Mouse (Mus musculus): ENCODE results near the gene Gale. TPM values are rescaled to one million over a fixed set of nuclear protein-coding genes. Genes with fewer than 3 reads are reported as not detected.

Gene Gale
- polyA plus RNA-seq, 1 experiment from 2014 or later = 30.2 TPM

- H3K4me2 ChIP-seq = no peak overlapping the region
Observed at GRCm38 (mm10) chr4:135925341-135925740, 38.2 kb upstream of the Gale start.

GRCm38 (mm10) chr4:135926195-135926808 lies 37.2 kb upstream of the Gale start:
- no peak overlapping the region for H3K9ac ChIP-seq (ENCODE audit: low read depth, low read length)
- no peaks in the 10 kb centered on the region for H3K27me3 ChIP-seq (ENCODE audit: control insufficient read depth, insufficient read depth, low read length)
- no peaks in the 10 kb centered on the region for H3K9me3 ChIP-seq (replicated peaks; ENCODE audit: control insufficient read depth, low read length)
- H3K27ac ChIP-seq (ENCODE audit: low read depth, low read length) = no peak overlapping the region
- 72% methylated on average over 10 of the region's 10 CpGs for WGBS (ENCODE audit: insufficient replicate concordance)
- no peak for ATAC-seq (replicated peaks; ENCODE audit: insufficient number of reproducible peaks, low FRiP score, low TSS enrichment)
- no peaks in the 10 kb centered on the region for H3K36me3 ChIP-seq (ENCODE audit: control insufficient read depth, insufficient read depth, low read length)
- peaks cover 8% of the 10 kb centered on the region; the same call in 1 of the 2 replicates for H3K4me1 ChIP-seq (ENCODE audit: control insufficient read depth, insufficient read depth, low read length)
- no peak overlapping the region for H3K4me2 ChIP-seq
- H3K4me3 ChIP-seq (ENCODE audit: low read depth, low read length) = no peak overlapping the region

More at GRCm38 (mm10) chr4:135925341-135925740, 38.2 kb upstream of the Gale start:
- H3K4me1 ChIP-seq (ENCODE audit: control insufficient read depth, insufficient read depth, low read length) = peaks cover 8% of the 10 kb centered on the region; the same call in 1 of the 2 replicates
- H3K36me3 ChIP-seq (ENCODE audit: control insufficient read depth, insufficient read depth, low read length) = no peaks in the 10 kb centered on the region
- no peak for ATAC-seq (replicated peaks; ENCODE audit: insufficient number of reproducible peaks, low FRiP score, low TSS enrichment)
- no peak overlapping the region for H3K9ac ChIP-seq (ENCODE audit: low read depth, low read length)
- H3K4me3 ChIP-seq (ENCODE audit: low read depth, low read length) = no peak overlapping the region
- H3K9me3 ChIP-seq (replicated peaks; ENCODE audit: control insufficient read depth, low read length) = no peaks in the 10 kb centered on the region
- H3K27ac ChIP-seq (ENCODE audit: low read depth, low read length) = no peak overlapping the region
- H3K27me3 ChIP-seq (ENCODE audit: control insufficient read depth, insufficient read depth, low read length) = no peaks in the 10 kb centered on the region
- 69% methylated on average over 5 of the region's 5 CpGs for WGBS (ENCODE audit: insufficient replicate concordance)

GRCm38 (mm10) chr4:135926861-135927260 lies 36.7 kb upstream of the Gale start:
- H3K4me3 ChIP-seq (ENCODE audit: low read depth, low read length) = no peak overlapping the region
- H3K4me1 ChIP-seq (ENCODE audit: control insufficient read depth, insufficient read depth, low read length) = peaks cover 5% of the 10 kb centered on the region; the same call in 1 of the 2 replicates
- H3K27me3 ChIP-seq (ENCODE audit: control insufficient read depth, insufficient read depth, low read length) = no peaks in the 10 kb centered on the region
- H3K4me2 ChIP-seq = no peak overlapping the region
- H3K36me3 ChIP-seq (ENCODE audit: control insufficient read depth, insufficient read depth, low read length) = no peaks in the 10 kb centered on the region
- no peaks in the 10 kb centered on the region for H3K9me3 ChIP-seq (replicated peaks; ENCODE audit: control insufficient read depth, low read length)
- no peak overlapping the region for H3K9ac ChIP-seq (ENCODE audit: low read depth, low read length)
- ATAC-seq (replicated peaks; ENCODE audit: insufficient number of reproducible peaks, low FRiP score, low TSS enrichment) = no peak
- WGBS (ENCODE audit: insufficient replicate concordance) = 84% methylated on average over 3 of the region's 3 CpGs
- H3K27ac ChIP-seq (ENCODE audit: low read depth, low read length) = no peak overlapping the region

- Histone ChIP-seq H3K36me3 (ENCODE audit: control insufficient read depth, insufficient read depth, low read length) (no peaks in the 10 kb centered on the region), H3K9ac (ENCODE audit: low read depth, low read length) (no peak overlapping the region), H3K4me2 (no peak overlapping the region), H3K27ac (ENCODE audit: low read depth, low read length) (no peak overlapping the region), H3K4me3 (ENCODE audit: low read depth, low read length) (no peak overlapping the region), H3K27me3 (ENCODE audit: control insufficient read depth, insufficient read depth, low read length) (no peaks in the 10 kb centered on the region), H3K9me3 (replicated peaks; ENCODE audit: control insufficient read depth, low read length) (no peaks in the 10 kb centered on the region), H3K4me1 (ENCODE audit: control insufficient read depth, insufficient read depth, low read length) (peaks cover 2% of the 10 kb centered on the region; the same call in 1 of the 2 replicates)
- WGBS (ENCODE audit: insufficient replicate concordance) = 88% methylated on average over 9 of the region's 9 CpGs
- ATAC-seq (replicated peaks; ENCODE audit: insufficient number of reproducible peaks, low FRiP score, low TSS enrichment) = no peak
Observed at GRCm38 (mm10) chr4:135928376-135928775, 35.2 kb upstream of the Gale start.

- H3K4me2 ChIP-seq = no peak overlapping the region
- no peak for ATAC-seq (replicated peaks; ENCODE audit: insufficient number of reproducible peaks, low FRiP score, low TSS enrichment)
- 81% methylated on average over 5 of the region's 5 CpGs for WGBS (ENCODE audit: insufficient replicate concordance)
- H3K36me3 ChIP-seq (ENCODE audit: control insufficient read depth, insufficient read depth, low read length) = no peaks in the 10 kb centered on the region
- peaks cover 2% of the 10 kb centered on the region; the same call in 1 of the 2 replicates for H3K4me1 ChIP-seq (ENCODE audit: control insufficient read depth, insufficient read depth, low read length)
- no peaks in the 10 kb centered on the region for H3K9me3 ChIP-seq (replicated peaks; ENCODE audit: control insufficient read depth, low read length)
- H3K9ac ChIP-seq (ENCODE audit: low read depth, low read length) = no peak overlapping the region
- H3K27ac ChIP-seq (ENCODE audit: low read depth, low read length) = no peak overlapping the region
- H3K4me3 ChIP-seq (ENCODE audit: low read depth, low read length) = no peak overlapping the region
- no peaks in the 10 kb centered on the region for H3K27me3 ChIP-seq (ENCODE audit: control insufficient read depth, insufficient read depth, low read length)
Observed at GRCm38 (mm10) chr4:135929405-135929804, 34.1 kb upstream of the Gale start.

- Histone ChIP-seq H3K27ac (ENCODE audit: low read depth, low read length) (no peak overlapping the region), H3K4me1 (ENCODE audit: control insufficient read depth, insufficient read depth, low read length) (peaks cover 2% of the 10 kb centered on the region; the same call in 1 of the 2 replicates), H3K36me3 (ENCODE audit: control insufficient read depth, insufficient read depth, low read length) (no peaks in the 10 kb centered on the region), H3K9me3 (replicated peaks; ENCODE audit: control insufficient read depth, low read length) (no peaks in the 10 kb centered on the region), H3K27me3 (ENCODE audit: control insufficient read depth, insufficient read depth, low read length) (no peaks in the 10 kb centered on the region), H3K9ac (ENCODE audit: low read depth, low read length) (no peak overlapping the region), H3K4me2 (no peak overlapping the region), H3K4me3 (ENCODE audit: low read depth, low read length) (no peak overlapping the region)
- 86% methylated on average over 9 of the region's 9 CpGs for WGBS (ENCODE audit: insufficient replicate concordance)
- ATAC-seq (replicated peaks; ENCODE audit: insufficient number of reproducible peaks, low FRiP score, low TSS enrichment) = no peak
Observed at GRCm38 (mm10) chr4:135929828-135930227, 33.7 kb upstream of the Gale start.

- Histone ChIP-seq H3K27ac (ENCODE audit: low read depth, low read length) (no peak overlapping the region), H3K9ac (ENCODE audit: low read depth, low read length) (no peak overlapping the region), H3K4me2 (no peak overlapping the region), H3K27me3 (ENCODE audit: control insufficient read depth, insufficient read depth, low read length) (no peaks in the 10 kb centered on the region), H3K4me3 (ENCODE audit: low read depth, low read length) (no peak overlapping the region), H3K36me3 (ENCODE audit: control insufficient read depth, insufficient read depth, low read length) (no peaks in the 10 kb centered on the region), H3K4me1 (ENCODE audit: control insufficient read depth, insufficient read depth, low read length) (peaks cover 3% of the 10 kb centered on the region; the same call in 1 of the 2 replicates), H3K9me3 (replicated peaks; ENCODE audit: control insufficient read depth, low read length) (no peaks in the 10 kb centered on the region)
- ATAC-seq (replicated peaks; ENCODE audit: insufficient number of reproducible peaks, low FRiP score, low TSS enrichment) = no peak
- WGBS (ENCODE audit: insufficient replicate concordance) = 91% methylated on average over 8 of the region's 8 CpGs
Observed at GRCm38 (mm10) chr4:135930239-135930638, 33.3 kb upstream of the Gale start.

GRCm38 (mm10) chr4:135931832-135932231 lies 31.7 kb upstream of the Gale start:
- Histone ChIP-seq H3K4me1 (ENCODE audit: control insufficient read depth, insufficient read depth, low read length) (peaks cover 4% of the 10 kb centered on the region; the same call in 1 of the 2 replicates), H3K4me3 (ENCODE audit: low read depth, low read length) (no peak overlapping the region), H3K27ac (ENCODE audit: low read depth, low read length) (no peak overlapping the region), H3K9ac (ENCODE audit: low read depth, low read length) (no peak overlapping the region), H3K4me2 (no peak overlapping the region), H3K36me3 (ENCODE audit: control insufficient read depth, insufficient read depth, low read length) (no peaks in the 10 kb centered on the region), H3K27me3 (ENCODE audit: control insufficient read depth, insufficient read depth, low read length) (no peaks in the 10 kb centered on the region), H3K9me3 (replicated peaks; ENCODE audit: control insufficient read depth, low read length) (no peaks in the 10 kb centered on the region)
- 62% methylated on average over 5 of the region's 5 CpGs for WGBS (ENCODE audit: insufficient replicate concordance)
- no peak for ATAC-seq (replicated peaks; ENCODE audit: insufficient number of reproducible peaks, low FRiP score, low TSS enrichment)

All from heart, embryonic 11.5 days (tissue).